Mouse (Mus musculus) layer of hippocampus, adult 18-20 months (tissue): ENCODE measurements around the gene Robo1. TPM values are rescaled to one million over a fixed set of nuclear protein-coding genes. Genes with fewer than 3 reads are reported as not detected.

ENCODE experiments used
- DNase-seq, 2 experiments: peaks; one replicate each; pipeline ENCODE4 v3.0.0; 2022; ENCODE audit warnings: low spot score in 2 of 2
- total RNA-seq, 2 experiments: library from RNA; stranded (reverse); gene quantifications; 2 replicates each; pipeline ENCODE4 v1.2.3; 2021

Gene Robo1
- total RNA-seq, 2 experiments from 2014 or later: 49.5 to 52.3 TPM

GRCm38 (mm10) chr16:72587376-72588072 lies 279.4 kb downstream of the Robo1 start:
- no peak for DNase-seq

- no peak for DNase-seq
Observed at GRCm38 (mm10) chr16:72603487-72604206, 295.5 kb downstream of the Robo1 start.

GRCm38 (mm10) chr16:72605066-72605465 lies 297.0 kb downstream of the Robo1 start:
- DNase-seq: peak; percentile 56 to 89

GRCm38 (mm10) chr16:72610661-72611112 lies 302.6 kb downstream of the Robo1 start:
- no peak for DNase-seq

- DNase-seq: peak in 1 of 2 experiments; percentile 20
Observed at GRCm38 (mm10) chr16:72614898-72615297, 306.8 kb downstream of the Robo1 start.

- no peak for DNase-seq
Observed at GRCm38 (mm10) chr16:72615360-72615759, 307.3 kb downstream of the Robo1 start.

GRCm38 (mm10) chr16:72622371-72622770 lies 314.3 kb downstream of the Robo1 start:
- no peak for DNase-seq

GRCm38 (mm10) chr16:72622868-72623267 lies 314.8 kb downstream of the Robo1 start:
- no peak for DNase-seq

- no peak for DNase-seq
Observed at GRCm38 (mm10) chr16:72633846-72634245, 325.7 kb downstream of the Robo1 start.

GRCm38 (mm10) chr16:72639332-72639940 lies 331.3 kb downstream of the Robo1 start:
- DNase-seq: no peak

- DNase-seq: no peak
Observed at GRCm38 (mm10) chr16:72640932-72641811, 333.1 kb downstream of the Robo1 start.

GRCm38 (mm10) chr16:72645890-72646289 lies 337.8 kb downstream of the Robo1 start:
- DNase-seq: no peak

- DNase-seq: peak in 1 of 2 experiments; percentile 66
Observed at GRCm38 (mm10) chr16:72649314-72649713, 341.2 kb downstream of the Robo1 start.

- DNase-seq: no peak
Observed at GRCm38 (mm10) chr16:72655411-72655810, 347.3 kb downstream of the Robo1 start.

- peak; percentile 59 to 76 for DNase-seq
Observed at GRCm38 (mm10) chr16:72662837-72663350, 354.8 kb downstream of the Robo1 start.

GRCm38 (mm10) chr16:72663351-72664232 lies 355.5 kb downstream of the Robo1 start:
- DNase-seq: peak; percentile 54 to 75

- no peak for DNase-seq
Observed at GRCm38 (mm10) chr16:72664233-72664613, 356.1 kb downstream of the Robo1 start.

- no peak for DNase-seq
Observed at GRCm38 (mm10) chr16:72664806-72665205, 356.7 kb downstream of the Robo1 start.

- no peak for DNase-seq
Observed at GRCm38 (mm10) chr16:72665454-72665853, 357.3 kb downstream of the Robo1 start.
